In genomic region chr3:95229781-95230494, GRCm38 (mm10) we compare ENCODE assay signal across 8 mouse cellular contexts. TPM values are rescaled to one million over a fixed set of nuclear protein-coding genes. Genes with fewer than 3 reads are reported as not detected.
DNase-seq lines count a peak whose midpoint lies in the region; ATAC-seq and TF ChIP-seq lines count a peak whose summit lies in the region.

No protein-coding gene starts in this region.

- H3K9ac ChIP-seq in forebrain, embryonic 12.5 days = peak overlapping the region; percentile 98
- peak overlapping the region; percentile 74 for H3K9ac ChIP-seq in hindbrain, embryonic 11.5 days (ENCODE audit: low read depth, low read length)
- H3K9ac ChIP-seq in lung, embryonic 16.5 days (ENCODE audit: low read length) = peak overlapping the region; percentile 96

- H3K4me1 ChIP-seq in bone marrow, adult 2 months (ENCODE audit: control insufficient read depth, insufficient read depth, low read length) = peaks cover 4% of the 10 kb centered on the region; the same call in 1 of the 2 replicates
- peaks cover 48% of the 10 kb centered on the region for H3K4me1 ChIP-seq in forebrain, embryonic 12.5 days
- H3K4me1 ChIP-seq in hindbrain, embryonic 11.5 days (replicated peaks; ENCODE audit: control insufficient read depth, insufficient read depth, low read length) = peaks cover 9% of the 10 kb centered on the region
- H3K4me1 ChIP-seq in lung, embryonic 16.5 days (replicated peaks; ENCODE audit: control insufficient read depth, insufficient read depth, low read length) = peaks cover 27% of the 10 kb centered on the region

- WGBS in bone marrow, adult 2 months = 1% methylated on average over 13 of the region's 13 CpGs
- 2% methylated on average over 13 of the region's 13 CpGs for WGBS in forebrain, embryonic 12.5 days
- WGBS in hindbrain, embryonic 11.5 days = 2% methylated on average over 13 of the region's 13 CpGs
- WGBS in lung, embryonic 16.5 days = under 1% methylated on average over 13 of the region's 13 CpGs

- H3K36me3 ChIP-seq in forebrain, embryonic 12.5 days (replicated peaks) = peaks cover 44% of the 10 kb centered on the region
- 0 out of 2 replicates have a peak, but pooled peaks cover 6% of the 10 kb centered on the region for H3K36me3 ChIP-seq in hindbrain, embryonic 11.5 days (ENCODE audit: control insufficient read depth, insufficient read depth, low read length)
- H3K36me3 ChIP-seq in lung, embryonic 16.5 days (ENCODE audit: control insufficient read depth, insufficient read depth, low read length) = peaks cover 37% of the 10 kb centered on the region

- peak overlapping the region; percentile 91 for H3K4me2 ChIP-seq in forebrain, embryonic 12.5 days
- H3K4me2 ChIP-seq in hindbrain, embryonic 11.5 days (replicated peaks; ENCODE audit: low read depth, low read length) = peak overlapping the region; percentile 89
- peak overlapping the region; percentile 88 for H3K4me2 ChIP-seq in lung, embryonic 16.5 days (ENCODE audit: low read depth, low read length)

- no peaks in the 10 kb centered on the region for H3K9me3 ChIP-seq in forebrain, embryonic 12.5 days
- H3K9me3 ChIP-seq in hindbrain, embryonic 11.5 days (ENCODE audit: control insufficient read depth, low read length) = no peaks in the 10 kb centered on the region
- no peaks in the 10 kb centered on the region for H3K9me3 ChIP-seq in lung, embryonic 16.5 days (ENCODE audit: control insufficient read depth, low read length)

- TF ChIP-seq POLR2A in bone marrow, adult 2 months (IDR thresholded peaks at IDR 0.05; ENCODE audit: borderline replicate concordance, control insufficient read depth, low read depth, low read length) = peak; percentile 46; the same call in 1 of the 2 replicates

- peak; percentile 38 for DNase-seq in CD4-positive helper T cell, adult 2 months (ENCODE audit: low read depth, low spot score)
- DNase-seq in hindbrain, embryonic 11.5 days (ENCODE audit: low spot score) = peak; percentile 68
- DNase-seq in layer of hippocampus, postnatal 10 days (ENCODE audit: low spot score in 2 of 2) = peak; percentile 68 to 70
- DNase-seq in retina, postnatal 1 day = peak; percentile 70
- DNase-seq in MN1 (ENCODE audit: low spot score) = no peak

- TF ChIP-seq CTCF in bone marrow, adult 2 months (IDR thresholded peaks at IDR 0.05; ENCODE audit: control insufficient read depth, insufficient read depth, low read length) = no peak

- no peaks in the 10 kb centered on the region for H3K27me3 ChIP-seq in forebrain, embryonic 12.5 days
- H3K27me3 ChIP-seq in hindbrain, embryonic 11.5 days (ENCODE audit: control insufficient read depth, insufficient read depth, low read length) = no peaks in the 10 kb centered on the region
- H3K27me3 ChIP-seq in lung, embryonic 16.5 days (ENCODE audit: control insufficient read depth, insufficient read depth, low read depth, low read length) = no peaks in the 10 kb centered on the region

- peak; percentile 9; the same call in 1 of the 2 replicates for ATAC-seq in forebrain, embryonic 12.5 days (ENCODE audit: low FRiP score)
- peak; percentile 45 for ATAC-seq in hindbrain, embryonic 11.5 days (ENCODE audit: low FRiP score)
- peak; percentile 30 for ATAC-seq in lung, embryonic 16.5 days (ENCODE audit: low read depth)

- H3K4me3 ChIP-seq in bone marrow, adult 2 months (replicated peaks; ENCODE audit: control insufficient read depth, low read depth, low read length) = peak overlapping the region; percentile 91
- peak overlapping the region; percentile 96 for H3K4me3 ChIP-seq in forebrain, embryonic 12.5 days (replicated peaks)
- peak overlapping the region; percentile 68 for H3K4me3 ChIP-seq in hindbrain, embryonic 11.5 days (ENCODE audit: low read depth, low read length)
- H3K4me3 ChIP-seq in lung, embryonic 16.5 days (ENCODE audit: low read length) = peak overlapping the region; percentile 95

- peak overlapping the region; percentile 99 for H3K27ac ChIP-seq in bone marrow, adult 2 months (ENCODE audit: control insufficient read depth, insufficient read depth, low read depth, low read length, poor library complexity)
- peak overlapping the region; percentile 98 for H3K27ac ChIP-seq in forebrain, embryonic 12.5 days
- peak overlapping the region; percentile 89 for H3K27ac ChIP-seq in hindbrain, embryonic 11.5 days (ENCODE audit: low read depth, low read length)
- peak overlapping the region; percentile 99 for H3K27ac ChIP-seq in lung, embryonic 16.5 days (ENCODE audit: low read length)

RNA-seq across cellular contexts. Expression of gene Cdc42se1, which starts 1.4 kb away (rescaled TPM):
- 39.5 and 54.7 TPM in 2 replicates for polyA plus RNA-seq in bone marrow, adult 2 months (2011; ENCODE audit: insufficient read depth, insufficient read length, low replicate concordance, missing spikeins)
- polyA plus RNA-seq in forebrain, embryonic 12.5 days (2016; fragmentation: Nextera tagmentation; extraction: Ambion mirVana) = 105 and 110 TPM in 2 replicates
- polyA plus RNA-seq in hindbrain, embryonic 11.5 days (2014; fragmentation: Nextera tagmentation; extraction: Ambion mirVana) = 110 and 117 TPM in 2 replicates
- 10 to 100 TPM; 79.8 to 80.1 TPM for total RNA-seq in layer of hippocampus, postnatal 10 days (2021)
- 118 and 123 TPM in 2 replicates for polyA plus RNA-seq in lung, embryonic 16.5 days (2015; fragmentation: Nextera tagmentation; extraction: Ambion mirVana)

RNA-seq across cellular contexts. Expression of gene Mllt11, which starts 2.0 kb away (rescaled TPM):
- 6.0 and 9.1 TPM in 2 replicates for polyA plus RNA-seq in bone marrow, adult 2 months (2011; ENCODE audit: insufficient read depth, insufficient read length, low replicate concordance, missing spikeins)
- 96.2 and 98.8 TPM in 2 replicates for polyA plus RNA-seq in forebrain, embryonic 12.5 days (2016; fragmentation: Nextera tagmentation; extraction: Ambion mirVana)
- 171 and 203 TPM in 2 replicates for polyA plus RNA-seq in hindbrain, embryonic 11.5 days (2014; fragmentation: Nextera tagmentation; extraction: Ambion mirVana)
- total RNA-seq in layer of hippocampus, postnatal 10 days (2021) = 100 to 1,000 TPM; 621 to 626 TPM
- 12.0 TPM in 2 replicates for polyA plus RNA-seq in lung, embryonic 16.5 days (2015; fragmentation: Nextera tagmentation; extraction: Ambion mirVana)

RNA-seq across cellular contexts. Expression of gene Gm128, which starts 11.5 kb away (rescaled TPM):
- polyA plus RNA-seq in bone marrow, adult 2 months (2011; ENCODE audit: insufficient read depth, insufficient read length, low replicate concordance, missing spikeins) = 0.52 TPM in 1 of 2 replicates, not detected in the other
- polyA plus RNA-seq in forebrain, embryonic 12.5 days (2016; fragmentation: Nextera tagmentation; extraction: Ambion mirVana) = 0.12 and 0.31 TPM in 2 replicates
- 0.21 TPM in 1 of 2 replicates, not detected in the other for polyA plus RNA-seq in hindbrain, embryonic 11.5 days (2014; fragmentation: Nextera tagmentation; extraction: Ambion mirVana)
- total RNA-seq in layer of hippocampus, postnatal 10 days (2021) = under 1 TPM; 0.16 to 0.18 TPM
- polyA plus RNA-seq in lung, embryonic 16.5 days (2015; fragmentation: Nextera tagmentation; extraction: Ambion mirVana) = 0.29 and 0.50 TPM in 2 replicates

RNA-seq across cellular contexts. Expression of gene Gabpb2, which starts 12.2 kb away (rescaled TPM):
- 28.4 and 28.5 TPM in 2 replicates for polyA plus RNA-seq in bone marrow, adult 2 months (2011; ENCODE audit: insufficient read depth, insufficient read length, low replicate concordance, missing spikeins)
- 12.2 and 12.5 TPM in 2 replicates for polyA plus RNA-seq in forebrain, embryonic 12.5 days (2016; fragmentation: Nextera tagmentation; extraction: Ambion mirVana)
- polyA plus RNA-seq in hindbrain, embryonic 11.5 days (2014; fragmentation: Nextera tagmentation; extraction: Ambion mirVana) = 6.1 and 9.7 TPM in 2 replicates
- 10 to 100 TPM; 10.1 to 10.6 TPM for total RNA-seq in layer of hippocampus, postnatal 10 days (2021)
- 10.0 and 10.2 TPM in 2 replicates for polyA plus RNA-seq in lung, embryonic 16.5 days (2015; fragmentation: Nextera tagmentation; extraction: Ambion mirVana)

RNA-seq across cellular contexts. Expression of gene Bnipl, which starts 21.1 kb away (rescaled TPM):
- polyA plus RNA-seq in bone marrow, adult 2 months (2011; ENCODE audit: insufficient read depth, insufficient read length, low replicate concordance, missing spikeins) = 1.7 TPM in 1 of 2 replicates, not detected in the other
- polyA plus RNA-seq in forebrain, embryonic 12.5 days (2016; fragmentation: Nextera tagmentation; extraction: Ambion mirVana) = 0.42 and 0.63 TPM in 2 replicates
- 0.61 and 0.73 TPM in 2 replicates for polyA plus RNA-seq in hindbrain, embryonic 11.5 days (2014; fragmentation: Nextera tagmentation; extraction: Ambion mirVana)
- total RNA-seq in layer of hippocampus, postnatal 10 days (2021) = under 1 TPM in 1 of 2 experiments, not detected in 1; 0.25 TPM
- 4.6 and 5.7 TPM in 2 replicates for polyA plus RNA-seq in lung, embryonic 16.5 days (2015; fragmentation: Nextera tagmentation; extraction: Ambion mirVana)
